Mouse (Mus musculus) CH12.LX (cell line): Measurements from ENCODE around the gene Perp. TPM values are rescaled to one million over a fixed set of nuclear protein-coding genes. Genes with fewer than 3 reads are reported as not detected.

Experiments
- DNase-seq: peaks from one replicate; pipeline ENCODE4 v3.0.0-alpha.2; 2013; ENCODE audit errors: extremely low read depth
- H3K27ac ChIP-seq: 2 replicates; pipeline ENCODE4 v1.5.1; 2012; ENCODE audit warnings: low read depth, mild to moderate bottlenecking, control low read depth, moderate library complexity; ENCODE audit not compliant: insufficient read depth
- H3K27me3 ChIP-seq: replicated peaks from 2 replicates; pipeline ENCODE3; 2012; ENCODE audit warnings: inconsistent platforms
- H3K36me3 ChIP-seq, 2 experiments: replicated peaks in 1 of 2; 2 replicates each; pipeline versions ENCODE3 to v1.6.1; 2012; ENCODE audit warnings: inconsistent platforms in 1 of 2, low read length in 1 of 2, mild to moderate bottlenecking in 1 of 2, mixed read lengths in 1 of 2, moderate library complexity in 1 of 2; ENCODE audit not compliant: control insufficient read depth in 1 of 2, insufficient read depth in 1 of 2
- H3K4me1 ChIP-seq, 2 experiments: 2 replicates each; pipeline ENCODE4 v1.6.1; 2012; ENCODE audit warnings: inconsistent platforms in 1 of 2, moderate library complexity in 1 of 2; ENCODE audit not compliant: insufficient read depth in 2 of 2, control insufficient read depth in 1 of 2
- H3K4me2 ChIP-seq: 2 replicates; pipeline ENCODE4 v1.6.1; 2012; ENCODE audit warnings: low read depth, mild to moderate bottlenecking, control low read depth; ENCODE audit not compliant: poor library complexity, insufficient read depth, severe bottlenecking
- H3K4me3 ChIP-seq, 3 experiments: fragments of 150-350 bp in 1 of 3; sonication (generic) in 1 of 3; replicated peaks in 1 of 3; 2 replicates each; pipeline versions ENCODE3 to v1.5.1; 2011 to 2012; ENCODE audit warnings: low read depth in 2 of 3, low read length in 2 of 3, mild to moderate bottlenecking in 2 of 3, moderate library complexity in 2 of 3, control low read depth in 1 of 3, improper control_type of control experiment in 1 of 3, inconsistent platforms in 1 of 3, mixed read lengths in 1 of 3; ENCODE audit not compliant: poor library complexity in 1 of 3
- H3K79me2 ChIP-seq: replicated peaks from 2 replicates; pipeline ENCODE4 v1.6.1; 2012; ENCODE audit warnings: mild to moderate bottlenecking, moderate library complexity; ENCODE audit not compliant: control insufficient read depth, poor library complexity, insufficient read depth, severe bottlenecking; ENCODE audit errors: extremely low read depth
- H3K9ac ChIP-seq: 2 replicates; pipeline ENCODE4 v1.6.1; 2012; ENCODE audit warnings: low read depth, mild to moderate bottlenecking, control low read depth, moderate library complexity; ENCODE audit not compliant: insufficient read depth
- H3K9me3 ChIP-seq: replicated peaks from 2 replicates; pipeline ENCODE3; 2012; ENCODE audit warnings: low read length, inconsistent platforms, mixed read lengths
- CHD1 ChIP-seq: IDR thresholded peaks from 2 replicates; pipeline ENCODE4 v1.6.1; 2012; ENCODE audit warnings: low read depth, low read length, improper control_type of control experiment, inconsistent platforms
- CTCF ChIP-seq, 2 experiments: IDR thresholded peaks in 1 of 2; conservative IDR thresholded peaks in 1 of 2; 2 replicates each; pipeline ENCODE4 v1.5.1; 2011 to 2012; ENCODE audit warnings: low read depth in 2 of 2, low read length in 2 of 2, improper control_type of control experiment in 1 of 2, inconsistent platforms in 1 of 2, mild to moderate bottlenecking in 1 of 2, moderate library complexity in 1 of 2
- ELF1 ChIP-seq: IDR thresholded peaks from 2 replicates; pipeline ENCODE4 v1.6.1; 2014; ENCODE audit warnings: low read depth, mild to moderate bottlenecking, inconsistent platforms, low read length, improper control_type of control experiment
- ETS1 ChIP-seq: conservative IDR thresholded peaks from 2 replicates; pipeline ENCODE4 v1.6.1; 2012; ENCODE audit warnings: low read depth, mild to moderate bottlenecking, inconsistent platforms, low read length, improper control_type of control experiment, moderate library complexity
- GABPA ChIP-seq: IDR thresholded peaks from 2 replicates; pipeline ENCODE4 v1.6.1; 2012; ENCODE audit warnings: low read depth, low read length, improper control_type of control experiment, inconsistent platforms; ENCODE audit not compliant: insufficient replicate concordance
- HCFC1 ChIP-seq: IDR thresholded peaks from 2 replicates; pipeline ENCODE4 v1.6.1; 2012; ENCODE audit warnings: low read depth, mild to moderate bottlenecking, inconsistent platforms, low read length, improper control_type of control experiment
- IRF4 ChIP-seq: IDR thresholded peaks from 2 replicates; pipeline ENCODE4 v1.6.1; 2014; ENCODE audit warnings: low read depth, mild to moderate bottlenecking, inconsistent platforms, low read length, improper control_type of control experiment
- JUN ChIP-seq: IDR thresholded peaks from 2 replicates; pipeline ENCODE4 v1.6.1; 2011; ENCODE audit warnings: low read depth, mild to moderate bottlenecking, low read length, improper control_type of control experiment, moderate library complexity; ENCODE audit not compliant: insufficient read depth
- JUND ChIP-seq: conservative IDR thresholded peaks from 2 replicates; pipeline ENCODE4 v1.6.1; 2011; ENCODE audit warnings: low read depth, low read length, improper control_type of control experiment
- MAFK ChIP-seq: IDR thresholded peaks from 2 replicates; pipeline ENCODE4 v1.6.1; 2011; ENCODE audit warnings: low read length, improper control_type of control experiment; ENCODE audit not compliant: insufficient replicate concordance
- MAZ ChIP-seq: IDR thresholded peaks from 2 replicates; pipeline ENCODE4 v1.6.1; 2012; ENCODE audit warnings: low read depth, mild to moderate bottlenecking, inconsistent platforms, low read length, improper control_type of control experiment, moderate library complexity
- MXI1 ChIP-seq: IDR thresholded peaks from 2 replicates; pipeline ENCODE4 v1.6.1; 2011; ENCODE audit warnings: mild to moderate bottlenecking, low read depth, low read length, improper control_type of control experiment
- NELFE ChIP-seq: IDR thresholded peaks from 2 replicates; pipeline ENCODE4 v1.6.1; 2011; ENCODE audit warnings: low read depth, low read length, improper control_type of control experiment
- RAD21 ChIP-seq: IDR thresholded peaks from 2 replicates; pipeline ENCODE4 v1.6.1; 2011; ENCODE audit warnings: low read depth, mild to moderate bottlenecking, low read length, improper control_type of control experiment, moderate library complexity
- SIN3A ChIP-seq: IDR thresholded peaks from 2 replicates; pipeline ENCODE4 v1.6.1; 2012; ENCODE audit warnings: low read length, improper control_type of control experiment, inconsistent platforms
- TBP ChIP-seq: conservative IDR thresholded peaks from 2 replicates; pipeline ENCODE4 v1.6.1; 2011; ENCODE audit warnings: low read depth, low read length, improper control_type of control experiment
- ZC3H11A ChIP-seq: IDR thresholded peaks from 2 replicates; pipeline ENCODE4 v1.6.1; 2012; ENCODE audit warnings: low read depth, mild to moderate bottlenecking, inconsistent platforms, low read length, improper control_type of control experiment
- dilution Hi-C: fragments of 300-500 bp; cut with MboI; formaldehyde crosslinking; loops from 2 replicates; pipeline ENCODE4 v1.14.3; 2020; ENCODE audit warnings: low sequenced_read_pairs; ENCODE audit not compliant: extremely low pct_unique_long_range_greater_than_20kb, extremely low pct_ligation_motif_present
- in situ Hi-C: fragments of 300-500 bp; cut with MboI; formaldehyde crosslinking; loops from 3 replicates; pipeline ENCODE4 v1.14.3; 2019; ENCODE audit warnings: low sequenced_read_pairs, low pct_ligation_motif_present, low pct_unique_long_range_greater_than_20kb, mixed read lengths
- polyA plus RNA-seq: library from polyadenylated mRNA; unstranded; fragments of >175 nt; gene quantifications from 2 replicates; pipeline ENCODE4 v1.2.1, GENCODE M21; 2012; ENCODE audit warnings: low read depth; ENCODE audit not compliant: insufficient read length
- total RNA-seq, 2 experiments: library from RNA; depleted of rRNA; stranded (reverse); fragments of 300-350 nt in 1 of 2; fragments of >200 nt in 1 of 2; gene quantifications; 2 replicates each; pipeline ENCODE4 v1.2.3; 2012 to 2014

The Perp gene
- total and polyA plus RNA-seq, 3 experiments = 0.51 TPM; not detected in 2

DNA sequence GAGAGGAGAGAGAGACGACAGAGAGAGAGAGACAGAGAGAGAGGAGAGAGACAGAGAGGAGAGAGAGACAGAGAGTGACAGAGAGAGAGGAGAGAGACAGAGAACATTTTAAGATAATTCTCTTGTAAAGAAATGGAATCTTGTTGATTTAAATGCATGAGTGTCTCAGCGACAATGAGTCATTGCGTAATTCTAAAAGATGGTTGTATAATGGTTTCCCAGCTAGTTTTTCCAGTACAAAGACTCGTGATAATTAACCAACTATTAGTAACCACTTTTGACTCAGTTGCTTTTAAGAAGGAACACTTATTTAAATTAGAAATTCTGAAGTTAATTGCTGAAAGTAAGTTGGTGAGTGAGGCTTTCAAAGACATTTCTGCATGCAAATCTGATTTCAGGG is 16.6 kb downstream of the Perp start:
- no peaks in the 10 kb centered on the region for H3K9me3 ChIP-seq
- no peaks in the 10 kb centered on the region for H3K36me3 ChIP-seq
- H3K4me1 ChIP-seq = peaks cover 8 to 24% of the 10 kb centered on the region in 2 experiments
- H3K4me3 ChIP-seq = no peak overlapping the region
- H3K9ac ChIP-seq = peak overlapping the region; percentile 53; the same call in 1 of the 2 replicates
- no peak for DNase-seq
- H3K27me3 ChIP-seq = no peaks in the 10 kb centered on the region
- no peaks in the 10 kb centered on the region for H3K79me2 ChIP-seq
- H3K4me2 ChIP-seq = peak overlapping the region; percentile 100
- TF ChIP-seq TBP (no peak), JUN (no peak), CTCF (conservative IDR thresholded peaks at IDR 0.05 in 1 of 2, IDR thresholded peaks at IDR 0.05 in 1 of 2; ENCODE audit: low read depth in 2 of 2, low read length in 2 of 2) (no peak), ETS1 (no peak), MAZ (no peak), MAFK (no peak), ELF1 (no peak), JUND (no peak; the same call in 1 of the 2 replicates), GABPA (no peak), NELFE (no peak), MXI1 (no peak)
- no peak overlapping the region for H3K27ac ChIP-seq
- dilution Hi-C loops (no loop called here), in situ Hi-C loops (no loop called here)

- Histone ChIP-seq H3K4me3 (no peak overlapping the region), H3K27me3 (no peaks in the 10 kb centered on the region), H3K79me2 (no peaks in the 10 kb centered on the region)
- dilution Hi-C loops (no loop called here), in situ Hi-C loops (no loop called here)
- TF ChIP-seq ETS1 = no peak
- TF ChIP-seq MXI1 = no peak
- TF ChIP-seq ZC3H11A = no peak
- no peak for TF ChIP-seq HCFC1
- TF ChIP-seq CHD1 = no peak
- no peak for TF ChIP-seq SIN3A
- no peak for TF ChIP-seq MAZ
- TF ChIP-seq RAD21 = no peak
- no peak for TF ChIP-seq IRF4
- TF ChIP-seq, all 38 proteins: peak for 0
- H3K36me3 ChIP-seq = no peaks in the 10 kb centered on the region
- DNase-seq = no peak
- H3K4me2 ChIP-seq = no peak overlapping the region
- H3K27ac ChIP-seq = no peak overlapping the region
- H3K4me1 ChIP-seq = peaks cover 8 to 24% of the 10 kb centered on the region in 2 experiments
- no peaks in the 10 kb centered on the region for H3K9me3 ChIP-seq
- H3K9ac ChIP-seq = no peak overlapping the region
These were observed 18.5 kb downstream of the Perp start for GRCm38 (mm10) chr10:18863332-18863731.
